Mouse (Mus musculus) stomach, embryonic 16.5 days (tissue): ENCODE results near the gene Magi1. TPM values are rescaled to one million over a fixed set of nuclear protein-coding genes. Genes with fewer than 3 reads are reported as not detected.

Source experiments
- ATAC-seq: fragments of 200-750 bp; cut with Nextera tagmentation; 2 replicates; pipeline ENCODE4 v1.8.0; 2017; ENCODE audit warnings: moderate number of reproducible peaks, moderate TSS enrichment; ENCODE audit not compliant: insufficient read depth, low FRiP score
- H3K27ac ChIP-seq: fragments of 300-500 bp; sonication (generic); 2 replicates; pipeline ENCODE4 v1.5.1; 2014; ENCODE audit warnings: low read length
- H3K27me3 ChIP-seq: fragments of 300-500 bp; sonication (generic); 2 replicates; pipeline ENCODE4 v1.6.1; 2014; ENCODE audit warnings: low read length, control low read depth, mixed read lengths; ENCODE audit not compliant: control insufficient read depth, insufficient read depth
- H3K36me3 ChIP-seq: fragments of 300-500 bp; sonication (generic); 2 replicates; pipeline ENCODE4 v1.6.1; 2014; ENCODE audit warnings: low read length; ENCODE audit not compliant: control insufficient read depth, insufficient read depth
- H3K4me1 ChIP-seq: fragments of 300-500 bp; sonication (generic); 2 replicates; pipeline ENCODE4 v1.6.1; 2014; ENCODE audit warnings: low read length, control low read depth, mixed read lengths; ENCODE audit not compliant: control insufficient read depth, insufficient read depth
- H3K4me2 ChIP-seq: fragments of 300-500 bp; sonication (generic); 2 replicates; pipeline ENCODE4 v1.6.1; 2014; ENCODE audit warnings: low read depth, low read length, mixed read lengths
- H3K4me3 ChIP-seq: fragments of 300-500 bp; sonication (generic); replicated peaks from 2 replicates; pipeline ENCODE4 v1.5.1; 2014; ENCODE audit warnings: mild to moderate bottlenecking, low read length
- H3K9ac ChIP-seq: fragments of 300-500 bp; sonication (generic); 2 replicates; pipeline ENCODE4 v1.6.1; 2014; ENCODE audit warnings: low read length
- H3K9me3 ChIP-seq: fragments of 300-500 bp; sonication (generic); replicated peaks from 2 replicates; pipeline ENCODE4 v1.6.1; 2016; ENCODE audit warnings: low read length, control low read depth; ENCODE audit not compliant: control insufficient read depth
- WGBS: fragments of 180-500 bp; shearing (Covaris S2); extraction: QIAGEN DNeasy Blood & Tissue Kit; methylation state at CpG from one replicate; pipeline ENCODE4 v1.1.7; 2014; 5-methylcytosine and 5-hydroxymethylcytosine counted together
- polyA plus RNA-seq: library from polyadenylated mRNA; unstranded; fragments of >200 nt; fragmentation: Nextera tagmentation; extraction: Ambion mirVana; gene quantifications from 2 replicates; pipeline ENCODE4 v1.2.1, GENCODE M21; 2015

Magi1 gene
- polyA plus RNA-seq, 1 experiment from 2014 or later = 8.7 TPM

DNA sequence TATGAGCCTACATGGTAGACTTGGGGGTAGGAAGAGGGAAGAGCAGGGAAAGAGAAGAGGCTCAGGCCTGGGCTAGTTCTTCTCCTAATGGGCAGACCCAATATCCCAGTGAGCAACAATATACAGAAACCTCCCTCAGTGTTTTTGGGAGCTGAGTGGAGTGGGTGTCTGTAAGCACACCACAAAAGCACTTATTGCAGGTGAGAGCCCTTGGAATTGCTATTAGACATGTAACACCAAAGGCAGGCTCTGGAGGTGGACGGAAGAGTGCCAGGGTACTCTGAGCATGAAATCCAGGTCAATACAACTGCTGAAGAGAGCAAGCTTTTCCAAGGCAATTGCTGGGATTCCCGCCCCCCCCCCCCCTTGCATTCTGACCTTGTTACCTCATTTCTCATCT lies 388.0 kb downstream of the Magi1 start:
- no peaks in the 10 kb centered on the region; the same call in 1 of the 2 replicates for H3K4me1 ChIP-seq
- H3K36me3 ChIP-seq = no peaks in the 10 kb centered on the region
- 77% methylated on average over 2 of the region's 2 CpGs for WGBS
- no peak overlapping the region for H3K4me3 ChIP-seq
- no peaks in the 10 kb centered on the region for H3K27me3 ChIP-seq
- no peak for ATAC-seq
- H3K9me3 ChIP-seq = no peaks in the 10 kb centered on the region
- no peak overlapping the region for H3K4me2 ChIP-seq
- no peak overlapping the region for H3K27ac ChIP-seq
- no peak overlapping the region for H3K9ac ChIP-seq

DNA sequence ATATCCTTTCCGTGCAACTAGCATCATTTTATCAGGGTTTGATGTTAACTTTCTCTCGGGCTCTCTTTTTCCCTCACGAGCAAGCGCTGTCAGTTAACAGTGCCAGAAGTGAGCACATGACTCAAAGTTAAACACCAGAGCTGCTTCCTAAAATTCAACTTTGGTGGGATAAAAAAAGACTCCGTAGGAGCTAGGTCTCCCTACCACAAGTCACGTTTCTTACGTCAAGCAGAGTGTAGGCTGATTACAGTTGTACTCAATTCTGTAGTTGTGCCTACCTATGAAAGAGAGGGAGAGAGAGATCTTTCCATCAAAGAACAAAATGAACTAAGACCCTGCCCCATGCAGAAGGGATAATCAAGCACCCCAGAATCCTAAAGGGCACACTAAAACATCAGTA lies 389.8 kb downstream of the Magi1 start:
- no peak overlapping the region; the same call in 1 of the 2 replicates for H3K9ac ChIP-seq
- no peaks in the 10 kb centered on the region; the same call in 1 of the 2 replicates for H3K4me1 ChIP-seq
- no peaks in the 10 kb centered on the region for H3K27me3 ChIP-seq
- no peaks in the 10 kb centered on the region for H3K9me3 ChIP-seq
- 51% methylated on average over 7 of the region's 7 CpGs for WGBS
- no peak overlapping the region for H3K27ac ChIP-seq
- no peaks in the 10 kb centered on the region for H3K36me3 ChIP-seq
- H3K4me3 ChIP-seq = no peak overlapping the region
- H3K4me2 ChIP-seq = no peak overlapping the region
- ATAC-seq = no peak

DNA sequence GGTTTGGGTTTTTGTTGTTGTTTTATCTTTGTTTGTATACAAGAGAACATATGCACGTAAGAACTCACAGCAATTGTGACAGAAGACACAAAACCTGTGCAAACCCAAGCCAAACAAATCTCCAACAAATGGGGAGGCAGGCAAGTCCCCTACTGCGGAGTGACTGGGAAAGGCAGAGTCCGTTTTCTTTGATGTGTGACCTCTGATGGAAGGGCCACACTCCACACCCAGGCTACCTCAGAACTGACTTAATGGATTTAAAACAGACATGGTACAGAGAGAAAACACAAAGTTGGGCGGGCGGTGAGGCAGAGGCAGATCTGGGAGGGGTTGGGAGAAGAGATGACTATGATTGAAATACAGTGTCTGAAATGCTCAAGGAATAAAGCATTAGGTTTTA lies 390.8 kb downstream of the Magi1 start:
- no peaks in the 10 kb centered on the region for H3K36me3 ChIP-seq
- H3K9me3 ChIP-seq = no peaks in the 10 kb centered on the region
- no peak for ATAC-seq
- no peak overlapping the region for H3K9ac ChIP-seq
- H3K4me2 ChIP-seq = no peak overlapping the region
- H3K27ac ChIP-seq = no peak overlapping the region
- H3K4me3 ChIP-seq = no peak overlapping the region
- H3K4me1 ChIP-seq = no peaks in the 10 kb centered on the region; the same call in 1 of the 2 replicates
- WGBS = 38% methylated on average over 5 of the region's 5 CpGs
- H3K27me3 ChIP-seq = no peaks in the 10 kb centered on the region

DNA sequence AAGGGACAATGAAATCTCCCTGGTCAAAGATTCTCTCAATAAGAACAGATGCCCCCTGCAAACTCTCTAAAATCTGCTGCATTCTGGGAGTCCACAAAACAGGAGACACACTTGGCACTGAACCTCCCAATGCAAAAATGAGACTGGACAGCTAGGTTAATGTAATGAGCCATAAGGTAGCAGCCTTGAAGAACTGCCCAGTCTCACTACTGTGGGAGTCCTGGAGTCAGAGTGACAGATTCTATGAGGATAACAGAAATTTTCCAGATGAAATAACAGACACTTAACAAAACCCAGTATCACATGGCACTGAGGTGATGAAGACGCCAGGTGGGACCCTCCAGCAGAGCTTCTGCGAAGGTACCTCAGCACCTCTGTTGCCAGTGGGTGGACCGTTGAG lies 393.7 kb downstream of the Magi1 start:
- H3K4me3 ChIP-seq = no peak overlapping the region
- H3K27me3 ChIP-seq = no peaks in the 10 kb centered on the region
- H3K4me1 ChIP-seq = no peaks in the 10 kb centered on the region; the same call in 1 of the 2 replicates
- no peak overlapping the region for H3K27ac ChIP-seq
- no peak overlapping the region for H3K4me2 ChIP-seq
- WGBS = 90% methylated on average over 3 of the region's 3 CpGs
- H3K36me3 ChIP-seq = no peaks in the 10 kb centered on the region
- H3K9ac ChIP-seq = no peak overlapping the region
- H3K9me3 ChIP-seq = no peaks in the 10 kb centered on the region
- ATAC-seq = no peak

DNA sequence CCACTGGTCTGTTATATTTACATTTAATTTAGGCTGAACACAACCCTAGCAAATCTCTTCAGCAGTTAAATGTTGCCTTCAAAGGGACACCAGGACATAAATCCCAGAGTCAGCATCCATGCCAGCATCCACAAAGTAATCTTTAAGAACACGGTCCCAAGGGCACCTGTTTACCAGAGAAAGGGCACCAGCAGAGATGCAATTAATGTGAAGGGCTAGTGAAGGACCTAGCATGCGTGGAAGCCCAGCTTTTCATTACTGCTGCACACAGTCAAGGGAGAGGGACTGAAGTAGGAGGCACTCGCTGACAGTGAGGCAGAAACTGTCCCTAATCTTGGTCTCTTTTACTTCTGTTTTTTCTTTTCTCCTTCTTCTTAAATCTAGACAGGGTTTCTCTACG lies 406.4 kb downstream of the Magi1 start:
- Histone ChIP-seq H3K4me3 (no peak overlapping the region), H3K9me3 (no peaks in the 10 kb centered on the region), H3K27me3 (no peaks in the 10 kb centered on the region), H3K36me3 (no peaks in the 10 kb centered on the region), H3K27ac (no peak overlapping the region), H3K4me2 (no peak overlapping the region), H3K4me1 (no peaks in the 10 kb centered on the region), H3K9ac (no peak overlapping the region)
- 77% methylated on average over 4 of the region's 4 CpGs for WGBS
- no peak for ATAC-seq

DNA sequence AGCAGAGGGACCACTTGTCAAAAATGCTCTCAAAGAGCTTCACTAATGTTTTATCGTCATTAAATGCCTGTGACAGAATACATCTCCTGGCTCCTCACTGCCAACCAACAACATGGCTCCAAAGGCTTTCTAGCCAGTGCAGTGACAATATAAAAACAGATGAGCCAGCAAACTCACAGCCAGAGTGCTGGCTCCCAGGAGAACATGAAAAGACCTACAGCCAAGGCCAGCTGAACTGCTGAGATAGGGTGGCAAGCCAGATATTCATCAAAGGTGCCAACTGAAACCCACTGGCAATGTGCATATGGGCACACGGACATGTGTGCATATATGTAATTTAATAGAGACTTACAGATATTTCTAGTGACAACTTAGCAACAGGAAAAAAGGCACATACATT lies 408.8 kb downstream of the Magi1 start:
- 85% methylated on average over 2 of the region's 2 CpGs for WGBS

DNA sequence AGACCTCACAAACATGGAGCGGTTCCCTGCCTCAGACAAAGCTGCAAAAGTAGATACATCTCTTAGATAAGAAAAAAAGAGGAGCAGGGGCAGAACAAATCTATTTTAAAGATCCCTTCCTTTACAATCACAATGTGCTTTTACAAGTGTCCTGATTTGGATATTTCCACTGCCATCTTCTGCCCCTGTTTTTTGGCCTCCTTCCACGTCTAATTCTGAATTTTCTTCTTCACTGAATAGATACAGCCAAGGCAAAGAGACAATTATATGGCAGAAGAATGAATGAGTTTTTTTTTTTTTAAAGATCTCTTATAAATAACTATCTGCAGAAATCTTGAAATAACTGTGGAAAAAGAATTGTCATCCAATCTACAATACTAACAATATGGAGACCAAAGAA lies 409.3 kb downstream of the Magi1 start:
- H3K4me1 ChIP-seq = no peaks in the 10 kb centered on the region
- H3K27me3 ChIP-seq = no peaks in the 10 kb centered on the region
- 84% methylated on average over 2 of the region's 2 CpGs for WGBS
- no peak overlapping the region for H3K4me3 ChIP-seq
- H3K9ac ChIP-seq = no peak overlapping the region
- H3K4me2 ChIP-seq = no peak overlapping the region
- H3K27ac ChIP-seq = no peak overlapping the region
- H3K36me3 ChIP-seq = no peaks in the 10 kb centered on the region
- no peak for ATAC-seq
- no peaks in the 10 kb centered on the region for H3K9me3 ChIP-seq

More for the DNA sequence above, 408.8 kb downstream of the Magi1 start:
- Histone ChIP-seq H3K4me3 (no peak overlapping the region), H3K9me3 (no peaks in the 10 kb centered on the region), H3K27ac (no peak overlapping the region), H3K4me1 (no peaks in the 10 kb centered on the region), H3K4me2 (no peak overlapping the region), H3K9ac (no peak overlapping the region), H3K36me3 (no peaks in the 10 kb centered on the region), H3K27me3 (no peaks in the 10 kb centered on the region)
- ATAC-seq = no peak

DNA sequence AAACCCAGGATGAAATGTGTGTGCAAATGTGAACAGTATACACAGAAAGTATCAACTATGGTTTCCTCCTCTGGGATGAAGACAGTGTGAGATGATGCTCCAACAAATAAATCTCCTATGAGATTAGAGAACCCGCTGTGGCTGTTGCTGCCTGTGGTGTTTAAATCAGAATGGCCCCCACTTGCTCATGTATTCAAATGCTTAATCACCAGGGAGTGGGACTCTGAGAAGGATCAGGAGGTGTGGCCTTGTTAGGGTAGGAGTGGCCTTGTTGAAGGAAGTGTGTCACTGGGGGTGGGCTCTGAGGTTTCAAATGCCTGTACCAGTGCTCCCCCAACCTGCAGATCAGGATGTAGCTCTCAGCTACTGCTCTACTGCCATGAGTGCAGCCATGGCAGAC lies 410.2 kb downstream of the Magi1 start:
- no peaks in the 10 kb centered on the region for H3K9me3 ChIP-seq
- WGBS = 68% methylated on average over 1 of the region's 1 CpGs
- no peaks in the 10 kb centered on the region for H3K27me3 ChIP-seq
- no peak overlapping the region for H3K4me2 ChIP-seq
- H3K9ac ChIP-seq = no peak overlapping the region
- no peaks in the 10 kb centered on the region for H3K36me3 ChIP-seq
- no peaks in the 10 kb centered on the region for H3K4me1 ChIP-seq
- no peak for ATAC-seq
- H3K27ac ChIP-seq = no peak overlapping the region
- H3K4me3 ChIP-seq = no peak overlapping the region

DNA sequence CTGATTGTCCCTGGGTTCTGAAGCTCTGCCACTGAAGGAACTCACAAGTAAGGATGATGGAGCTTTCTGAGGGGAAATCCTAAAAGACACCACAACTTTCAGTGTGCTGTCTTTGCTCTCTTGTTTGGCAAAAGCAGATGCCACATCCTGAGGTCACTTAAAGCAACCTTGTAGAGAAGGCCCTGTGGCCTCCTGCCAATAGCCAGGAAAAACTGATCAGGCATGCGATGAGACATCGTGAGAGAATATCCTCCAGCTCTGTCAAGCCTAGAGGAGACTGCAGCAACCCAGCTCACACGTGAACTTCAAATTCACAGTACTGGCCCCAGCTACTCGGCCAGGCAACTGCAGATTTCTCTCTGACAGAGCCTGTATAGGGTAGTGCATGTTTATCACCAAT lies 412.2 kb downstream of the Magi1 start:
- Histone ChIP-seq H3K4me1 (no peaks in the 10 kb centered on the region), H3K27ac (no peak overlapping the region), H3K36me3 (no peaks in the 10 kb centered on the region), H3K27me3 (no peaks in the 10 kb centered on the region), H3K9ac (no peak overlapping the region), H3K4me3 (no peak overlapping the region), H3K9me3 (no peaks in the 10 kb centered on the region), H3K4me2 (no peak overlapping the region)
- 73% methylated on average over 4 of the region's 4 CpGs for WGBS
- no peak for ATAC-seq

DNA sequence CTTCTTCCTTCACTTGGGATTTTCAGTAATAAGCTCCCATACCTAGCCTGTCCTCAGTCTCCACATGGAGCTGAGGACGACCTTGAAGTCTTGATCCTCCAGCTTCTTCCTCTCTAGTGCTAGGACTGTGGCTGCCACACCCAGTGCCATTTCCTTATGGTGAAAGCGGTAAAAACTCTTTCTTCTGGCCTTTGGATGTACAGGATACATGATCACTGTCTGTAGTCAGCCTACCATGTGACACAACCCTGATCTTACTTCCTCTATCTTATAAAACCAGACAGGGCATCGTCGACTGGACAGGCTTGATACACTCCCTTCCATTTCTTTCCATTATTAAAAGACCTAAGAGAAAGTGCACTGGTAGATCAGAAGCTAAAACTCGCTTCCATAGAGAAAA lies 413.7 kb downstream of the Magi1 start:
- ATAC-seq = no peak
- no peaks in the 10 kb centered on the region for H3K4me1 ChIP-seq
- no peaks in the 10 kb centered on the region for H3K27me3 ChIP-seq
- no peak overlapping the region for H3K9ac ChIP-seq
- no peak overlapping the region for H3K4me2 ChIP-seq
- WGBS = 64% methylated on average over 5 of the region's 5 CpGs
- H3K4me3 ChIP-seq = no peak overlapping the region
- H3K36me3 ChIP-seq = no peaks in the 10 kb centered on the region
- no peaks in the 10 kb centered on the region for H3K9me3 ChIP-seq
- H3K27ac ChIP-seq = no peak overlapping the region
